Mouse (Mus musculus) E14TG2a.4 (cell line): ENCODE results near the gene Ehd2.

Experiments used
- CTCF ChIP-seq: conservative IDR thresholded peaks from 2 replicates; pipeline ENCODE4 v1.5.1; 2014; ENCODE audit warnings: low read length
- POU5F1 ChIP-seq: IDR thresholded peaks from 2 replicates; pipeline ENCODE4 v1.6.1; 2014; ENCODE audit warnings: low read length, borderline replicate concordance

DNA sequence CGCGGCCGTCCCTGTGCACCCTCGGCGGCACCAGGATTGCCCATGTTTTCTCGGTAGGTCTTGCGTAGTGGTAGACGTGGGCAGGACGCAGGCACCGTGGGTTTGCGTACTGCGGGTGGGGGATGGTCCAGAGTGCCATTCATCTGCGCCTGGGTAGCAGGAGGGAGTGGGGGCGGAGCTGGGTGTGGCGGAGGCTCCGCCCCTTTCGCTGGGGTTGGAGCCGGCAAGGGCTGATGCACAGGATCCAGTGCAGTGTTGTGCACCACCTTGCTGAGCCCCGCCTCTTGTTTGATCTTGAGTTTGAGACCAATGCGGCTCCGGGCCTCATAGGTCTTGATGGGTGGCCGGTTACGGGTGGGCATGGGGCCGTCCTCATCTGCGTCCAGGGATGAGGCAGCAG lies 4.9 kb upstream of the Ehd2 start:
- TF ChIP-seq CTCF (no peak), POU5F1 (no peak)
